Mouse (Mus musculus): Measurements from ENCODE around the gene Sufu.

Gene Sufu

DNA sequence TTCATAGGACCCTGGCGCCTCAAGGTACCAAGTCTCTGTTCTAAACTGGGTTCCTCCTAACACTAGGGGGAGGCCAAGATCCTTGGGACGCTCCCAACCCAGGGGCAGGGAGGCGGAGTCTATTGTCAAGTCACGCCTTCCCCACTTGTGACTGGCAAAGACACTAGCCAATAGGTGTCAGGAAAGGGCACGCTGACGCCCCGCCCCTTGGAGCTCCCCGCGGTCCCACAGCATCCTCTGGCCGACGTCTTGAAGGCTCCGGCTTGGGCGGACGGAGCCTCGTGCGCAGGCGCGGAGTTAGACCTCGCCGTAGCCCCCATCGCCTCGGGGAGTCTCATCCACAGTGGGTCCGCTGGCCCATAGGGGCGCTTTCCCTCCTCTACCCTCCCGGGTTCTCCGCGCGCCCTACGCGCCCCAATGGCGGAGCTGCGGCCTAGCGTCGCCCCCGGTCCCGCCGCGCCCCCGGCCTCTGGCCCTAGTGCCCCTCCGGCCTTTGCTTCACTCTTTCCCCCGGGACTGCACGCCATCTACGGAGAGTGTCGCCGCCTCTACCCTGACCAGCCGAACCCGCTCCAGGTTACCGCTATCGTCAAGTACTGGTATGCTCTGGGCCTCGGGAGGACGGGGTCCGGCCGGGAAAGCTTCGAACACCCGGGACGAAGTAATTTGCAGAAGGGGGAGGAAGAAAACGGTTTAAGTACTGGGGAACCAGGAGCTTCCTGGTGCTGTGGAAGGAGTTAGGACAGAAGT lies at the start of gene Sufu:
Sufu (plus strand) TSS at position 211 of the 750 bp plus-strand sequence.
- DNase-seq (ENCODE audit: low spot score): peak; percentile 99

DNA sequence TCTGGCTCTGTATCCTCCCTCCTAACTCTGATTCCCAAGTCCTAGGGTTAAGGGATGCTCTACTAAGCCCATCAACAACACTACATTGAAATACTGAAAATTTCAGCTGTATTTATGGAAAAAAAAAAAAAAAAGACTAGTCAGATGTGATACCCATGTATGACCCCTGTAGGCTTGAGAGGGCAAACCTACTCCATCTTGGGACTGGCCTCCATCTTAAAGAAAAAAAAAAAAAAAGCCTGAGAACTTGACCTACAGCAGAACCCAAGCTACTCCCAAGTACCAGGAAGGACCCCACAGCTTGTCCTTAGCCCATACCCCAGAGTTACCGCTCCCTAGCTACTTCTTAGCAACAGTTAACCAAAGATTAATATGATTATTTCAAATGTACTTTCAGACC lies 49.5 kb upstream of the Sufu start:
- no peak for DNase-seq (ENCODE audit: low spot score)

DNA sequence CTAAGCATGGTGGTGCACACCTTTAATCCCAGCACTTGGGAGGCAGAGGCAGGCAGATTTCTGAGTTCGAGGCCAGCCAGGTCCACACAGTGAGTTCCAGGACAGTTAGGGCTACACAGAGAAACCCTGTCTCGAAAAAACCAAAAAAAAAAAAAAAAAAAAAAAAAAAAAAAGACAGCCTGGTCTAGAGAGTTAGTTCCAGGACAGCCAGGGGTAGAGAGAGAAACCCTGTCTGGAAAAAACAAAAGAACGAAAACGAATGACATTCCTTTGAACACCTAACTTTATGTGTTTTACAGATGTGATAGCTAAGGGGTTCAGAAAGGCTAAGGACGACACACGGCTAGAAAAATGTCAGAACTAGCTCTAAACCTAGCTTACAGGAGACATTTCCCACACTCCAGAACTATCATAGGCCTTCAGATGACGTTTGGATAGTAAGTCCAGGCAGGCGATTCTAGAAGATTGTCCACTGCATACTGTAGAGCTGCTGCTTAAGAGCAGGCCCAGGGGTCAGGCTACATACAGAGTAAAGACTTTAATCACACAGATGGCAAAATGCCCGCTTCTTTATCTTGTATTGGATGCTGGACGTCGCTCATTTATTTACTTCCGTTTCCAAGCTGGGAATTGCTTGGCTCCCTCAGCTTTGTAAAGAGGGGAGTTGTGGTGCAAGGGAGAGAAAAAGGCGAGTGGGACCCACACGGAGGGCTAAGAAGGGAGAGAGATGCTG lies 48.6 kb upstream of the Sufu start:
- DNase-seq (ENCODE audit: low spot score): no peak

DNA sequence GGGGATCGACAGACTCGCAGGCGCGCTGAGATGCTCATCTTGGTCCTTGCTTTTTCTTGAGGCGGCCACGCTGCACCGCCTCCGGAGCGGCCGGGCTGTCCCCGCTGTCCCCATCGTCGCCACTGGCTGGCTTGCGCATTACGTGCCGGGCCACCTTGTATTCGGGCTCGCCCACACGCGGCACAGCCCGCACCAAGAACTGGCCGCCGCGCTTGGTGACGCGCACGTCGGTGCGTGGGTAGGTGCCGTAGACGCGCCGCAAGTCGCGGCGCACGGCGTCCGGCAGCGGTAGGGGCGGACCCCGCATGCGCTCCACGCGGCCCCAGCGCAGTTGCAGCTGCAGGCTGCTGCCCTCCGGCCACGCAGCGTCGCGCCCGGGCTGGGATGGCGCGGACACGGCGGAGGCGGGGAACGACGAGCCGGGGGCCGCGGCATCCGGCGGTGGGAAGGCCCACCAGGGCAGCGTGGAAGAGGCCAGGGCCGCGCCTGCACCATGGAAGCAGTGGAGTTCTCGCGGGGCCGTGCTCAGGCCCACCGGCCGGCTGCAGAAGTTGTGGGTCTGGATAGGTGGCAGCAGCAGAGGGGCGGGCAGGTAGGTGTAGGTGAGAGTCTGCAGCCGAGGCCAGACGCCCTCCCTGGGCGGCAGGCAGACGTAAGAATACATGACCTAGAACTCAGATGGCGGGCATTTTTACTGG lies 47.8 kb upstream of the Sufu start:
- DNase-seq (ENCODE audit: low spot score): peak; percentile 80

- no peak for DNase-seq (ENCODE audit: low spot score)
These were observed 47.1 kb upstream of the Sufu start for GRCm38 (mm10) chr19:46349550-46349949.

DNA sequence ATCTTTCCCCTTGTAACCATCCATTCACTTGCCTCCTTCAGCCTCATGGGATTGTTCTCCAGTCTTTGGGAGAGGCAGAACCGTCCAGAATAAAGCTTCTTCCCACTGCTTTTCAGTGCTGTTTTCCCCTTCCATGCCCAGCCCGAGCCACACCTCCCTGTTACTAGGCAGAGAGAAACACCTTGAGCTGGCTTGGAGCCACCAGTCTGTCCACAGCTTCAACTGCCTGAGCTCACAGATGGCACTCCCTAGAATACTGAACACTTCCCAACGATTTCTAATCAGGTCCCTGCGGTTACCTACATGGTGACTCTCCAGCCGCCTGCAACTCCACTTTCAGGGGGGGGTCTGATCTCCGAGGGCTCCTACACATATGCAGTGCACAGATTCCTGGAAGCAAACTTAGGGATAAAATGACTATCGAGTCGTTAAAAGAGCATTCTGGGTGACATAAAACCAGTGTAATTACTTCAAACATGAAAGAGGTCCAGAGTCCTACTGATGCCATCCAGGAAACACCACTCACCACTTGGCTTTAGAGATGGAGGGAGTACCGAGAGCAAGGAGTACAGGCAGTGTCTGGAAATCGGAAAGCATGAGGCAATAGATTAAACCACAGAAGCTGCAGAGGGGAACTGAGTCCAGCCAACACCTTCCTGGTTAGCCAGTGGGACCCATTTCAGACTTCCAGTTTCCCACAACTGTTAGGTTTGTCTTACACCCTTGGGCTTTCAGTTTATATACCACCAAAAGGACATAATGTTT lies 46.3 kb upstream of the Sufu start, which contains the start of gene 2310034G01Rik:
2310034G01Rik (minus strand) TSS at position 135 of the 765 bp plus-strand sequence.
- DNase-seq (ENCODE audit: low spot score): no peak

DNA sequence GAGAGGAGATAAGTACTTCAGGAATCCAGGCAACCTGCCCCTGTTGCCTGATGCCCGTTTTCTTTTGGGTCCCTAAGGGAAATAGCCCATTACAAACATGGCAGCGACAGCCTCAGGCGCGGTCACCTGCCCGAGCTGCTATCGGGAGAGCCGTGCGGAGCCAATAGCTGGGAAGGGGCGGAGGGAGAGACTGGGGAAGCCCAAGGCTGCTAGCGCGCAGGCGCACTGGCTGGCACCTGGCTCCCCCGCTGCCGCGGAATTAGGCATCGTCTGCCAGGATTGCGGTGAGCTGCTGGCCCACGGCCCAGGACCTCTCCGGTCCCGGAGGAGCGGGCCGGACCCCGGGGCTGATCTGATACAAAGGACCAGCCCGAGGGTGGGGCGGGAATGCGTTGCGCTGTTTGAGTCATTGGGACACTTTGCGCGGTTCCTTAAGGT lies 40.0 kb upstream of the Sufu start:
- peak; percentile 89 for DNase-seq (ENCODE audit: low spot score)

GRCm38 (mm10) chr19:46357344-46358280 lies 39.1 kb upstream of the Sufu start:
- no peak for DNase-seq (ENCODE audit: low spot score)

- DNase-seq (ENCODE audit: low spot score): no peak
These were observed 38.3 kb upstream of the Sufu start for GRCm38 (mm10) chr19:46358381-46358780.

GRCm38 (mm10) chr19:46362104-46362503 lies 34.6 kb upstream of the Sufu start:
- no peak for DNase-seq (ENCODE audit: low spot score)

DNA sequence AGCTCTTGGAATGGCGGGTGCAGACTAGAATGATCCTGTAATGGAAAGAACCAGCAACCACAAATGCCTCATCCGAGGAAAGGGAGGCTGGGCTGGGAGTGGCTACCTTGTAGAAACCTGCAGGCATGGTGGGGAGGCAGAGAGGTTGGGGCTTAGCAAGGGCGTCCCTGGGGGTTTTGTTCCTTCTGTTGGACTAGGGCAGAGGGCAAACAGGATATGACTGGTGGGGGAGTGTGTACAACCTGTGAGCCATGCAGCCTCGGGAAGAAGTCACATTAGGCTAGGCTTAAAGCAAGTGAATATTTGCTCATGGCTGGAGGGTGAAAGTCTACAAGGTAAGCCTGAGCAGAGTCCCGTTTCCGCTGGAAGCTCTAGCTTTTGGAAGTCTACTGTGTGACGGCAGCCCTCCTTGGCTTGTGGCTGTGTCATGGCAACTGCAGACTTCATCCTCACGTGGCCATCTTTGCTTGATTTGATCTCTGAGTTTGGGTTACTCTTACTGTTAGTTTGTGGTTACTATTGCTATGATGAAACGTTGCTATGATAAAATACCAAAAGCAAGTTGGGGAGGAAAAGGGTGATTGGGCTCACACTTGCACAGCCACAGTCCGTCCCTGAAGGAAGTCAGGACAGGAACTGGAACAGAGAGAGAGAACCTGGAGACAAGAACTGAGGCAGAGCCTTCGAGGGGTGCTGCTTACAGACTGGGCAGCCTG lies 33.2 kb upstream of the Sufu start:
- DNase-seq (ENCODE audit: low spot score): no peak

DNA sequence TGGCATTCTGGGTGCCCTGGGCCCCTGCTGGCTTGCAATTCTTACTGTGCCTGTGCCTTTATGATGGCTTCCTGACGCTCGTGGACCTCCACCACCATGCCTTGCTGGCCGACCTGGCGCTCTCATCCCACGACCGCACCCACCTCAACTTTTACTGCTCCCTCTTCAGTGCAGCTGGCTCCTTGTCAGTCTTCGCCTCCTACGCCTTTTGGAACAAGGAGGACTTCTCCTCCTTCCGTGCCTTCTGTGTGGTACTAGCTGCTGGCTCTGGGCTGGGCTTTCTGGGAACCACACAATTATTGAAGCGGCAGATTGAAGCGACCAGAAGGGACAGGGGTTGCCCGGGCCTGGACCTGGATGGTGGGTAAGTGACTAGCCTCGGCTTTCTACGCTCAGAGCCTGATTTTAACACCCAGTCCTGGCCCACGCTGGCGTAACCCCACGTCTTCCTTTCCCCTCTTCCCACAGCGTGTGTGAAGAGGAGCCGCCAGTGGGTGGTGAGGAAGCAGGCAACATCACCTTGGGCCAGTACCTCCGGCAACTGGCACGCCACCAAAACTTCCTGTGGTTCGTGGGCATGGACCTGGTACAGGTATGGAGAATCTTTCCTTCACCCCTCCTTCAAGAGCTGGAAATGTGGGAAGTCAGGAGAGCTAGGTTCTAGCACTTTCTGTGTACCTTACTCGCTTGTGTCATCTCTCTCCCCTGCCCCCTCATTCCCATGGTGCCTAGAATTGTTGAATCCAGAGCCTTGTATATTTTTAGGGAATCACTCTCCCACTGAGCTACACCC lies 28.7 kb upstream of the Sufu start:
- no peak for DNase-seq (ENCODE audit: low spot score)

DNA sequence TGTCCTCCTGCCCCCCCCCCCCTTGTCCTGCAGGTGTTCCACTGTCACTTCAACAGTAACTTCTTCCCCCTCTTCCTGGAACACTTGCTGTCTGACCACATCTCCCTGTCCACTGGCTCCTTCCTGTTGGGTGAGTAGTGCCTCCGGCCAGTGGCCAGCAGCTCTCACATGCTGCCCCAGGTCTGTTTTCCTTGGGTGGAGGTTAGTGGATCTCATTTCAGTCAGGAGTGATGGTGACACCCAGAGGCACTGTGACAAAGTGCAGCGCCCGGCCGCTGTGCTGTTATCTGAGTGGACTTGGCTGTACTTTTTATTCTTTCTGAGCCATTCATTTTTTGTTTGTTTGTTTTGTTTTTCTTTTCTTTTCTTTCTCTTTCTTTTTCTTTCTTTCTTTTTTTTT lies 27.5 kb upstream of the Sufu start:
- peak; percentile 74 for DNase-seq (ENCODE audit: low spot score)

DNA sequence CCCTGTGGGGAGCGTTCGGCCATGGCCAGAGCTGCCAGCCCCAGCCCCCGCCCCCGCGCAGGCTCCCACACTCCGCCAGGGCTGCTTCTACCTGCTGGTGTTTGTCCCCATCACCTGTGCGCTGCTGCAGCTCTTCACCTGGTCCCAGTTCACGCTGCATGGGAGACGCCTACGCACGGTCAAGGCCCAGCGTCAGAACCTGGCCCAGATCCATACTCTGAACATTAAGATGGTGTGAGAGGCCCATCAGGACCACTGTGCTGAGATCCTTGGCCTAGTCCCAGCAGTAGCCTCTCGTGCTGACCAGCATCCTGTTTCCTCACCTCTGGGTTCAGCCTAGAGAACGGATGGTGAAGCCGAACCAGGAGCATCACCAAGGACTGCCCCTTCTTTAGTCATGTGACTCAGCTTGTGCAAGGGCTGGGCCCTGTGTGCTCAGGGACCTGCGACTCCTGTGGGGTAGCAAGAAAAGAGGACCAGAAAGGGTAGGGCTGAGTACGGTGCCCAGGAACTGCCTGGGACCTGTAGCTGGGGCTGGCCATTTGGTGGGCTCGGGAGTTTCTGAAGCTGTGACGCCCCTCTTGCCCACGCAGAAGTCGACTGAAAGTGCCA lies 22.1 kb upstream of the Sufu start:
- no peak for DNase-seq (ENCODE audit: low spot score)

DNA sequence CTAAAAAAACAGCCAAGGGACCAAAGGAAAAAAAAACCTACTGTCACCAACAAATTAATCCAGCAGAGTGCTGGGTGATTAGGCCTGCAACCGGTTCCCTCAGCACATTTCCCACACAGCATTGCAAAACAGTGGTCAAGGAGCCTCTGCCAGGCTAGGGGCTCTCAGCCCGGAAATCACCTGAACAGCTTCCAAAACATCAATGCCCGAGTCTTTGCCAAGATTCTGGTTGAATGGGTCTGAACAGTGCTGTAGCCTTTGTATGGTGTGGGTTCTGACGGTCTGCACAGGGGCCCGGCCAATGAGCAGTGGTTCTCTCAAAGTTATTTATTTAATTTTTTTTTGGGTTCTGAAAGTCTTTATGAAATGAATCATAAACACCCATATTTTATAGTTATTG lies 21.2 kb upstream of the Sufu start:
- no peak for DNase-seq (ENCODE audit: low spot score)

- DNase-seq (ENCODE audit: low spot score): no peak
These were observed 20.8 kb upstream of the Sufu start for GRCm38 (mm10) chr19:46375891-46376290.

DNA sequence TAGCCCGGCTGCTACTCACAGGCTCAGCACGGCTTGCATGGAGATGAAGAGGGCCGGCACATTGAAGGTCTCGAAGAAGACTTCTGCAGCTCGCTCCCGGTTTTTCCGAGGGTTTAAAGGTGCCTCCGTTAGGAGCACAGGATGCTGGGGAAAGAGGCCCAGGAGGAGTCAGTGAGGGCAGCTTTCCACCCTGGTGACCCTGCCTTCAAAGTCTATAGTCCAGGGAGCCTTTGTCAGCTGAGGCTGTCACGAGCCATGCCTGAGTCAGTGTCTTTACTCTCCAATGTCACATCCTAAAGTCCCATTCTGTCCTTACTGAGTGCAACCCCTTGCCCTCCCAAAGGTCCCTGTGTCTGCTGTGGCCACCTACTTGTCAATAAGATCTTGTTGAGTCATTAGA lies 14.4 kb upstream of the Sufu start:
- DNase-seq (ENCODE audit: low spot score): no peak

GRCm38 (mm10) chr19:46389872-46390271 lies 6.8 kb upstream of the Sufu start:
- DNase-seq (ENCODE audit: low spot score): peak; percentile 33

DNA sequence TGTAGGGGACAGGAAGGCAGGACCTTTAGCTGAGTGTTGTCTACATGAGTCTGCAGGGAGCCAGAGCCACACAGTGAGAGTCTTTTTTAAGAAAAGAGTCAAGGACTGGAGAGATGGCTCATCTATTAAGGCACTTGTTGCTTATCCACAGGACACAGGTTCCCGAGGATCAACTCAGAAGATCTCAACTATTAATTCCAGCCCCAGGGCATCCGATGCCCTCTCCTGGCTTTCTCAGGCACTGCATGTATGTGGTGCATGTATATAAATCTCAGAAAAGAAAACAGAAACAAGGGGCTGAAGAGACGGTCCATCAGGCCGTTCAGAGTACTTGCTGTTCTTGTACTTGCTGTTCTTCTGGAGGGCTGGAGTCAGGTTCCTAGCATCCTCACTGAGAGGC lies 4.7 kb upstream of the Sufu start:
- DNase-seq (ENCODE audit: low spot score): peak; percentile 65
